Mouse (Mus musculus): ENCODE measurements at regions not wholly inside any gene's neighbourhood (a gene's known extent, or its start where the extent isn't known, plus 50 kb on each side); places are given as distances from the start of the nearest gene placed in this dataset.

- TF ChIP-seq CTCF (conservative IDR thresholded peaks at IDR 0.05; ENCODE audit: low read length) (no peak), POU5F1 (IDR thresholded peaks at IDR 0.05; ENCODE audit: borderline replicate concordance, low read length) (no peak)
Observed at GRCm38 (mm10) chr15:25172755-25173154, 240.8 kb downstream of the Basp1 start.
